Mouse (Mus musculus) bone marrow macrophage, adult 2 months (primary cell): ENCODE results near the gene Tnpo2.

Experiments
- CTCF ChIP-seq: IDR thresholded peaks from 2 replicates; pipeline ENCODE4 v1.5.1; 2012; ENCODE audit warnings: low read depth, mild to moderate bottlenecking, low read length, moderate library complexity
- POLR2A ChIP-seq: IDR thresholded peaks from 2 replicates; pipeline ENCODE4 v1.6.1; 2012; ENCODE audit warnings: mild to moderate bottlenecking, low read depth, low read length, borderline replicate concordance

DNA sequence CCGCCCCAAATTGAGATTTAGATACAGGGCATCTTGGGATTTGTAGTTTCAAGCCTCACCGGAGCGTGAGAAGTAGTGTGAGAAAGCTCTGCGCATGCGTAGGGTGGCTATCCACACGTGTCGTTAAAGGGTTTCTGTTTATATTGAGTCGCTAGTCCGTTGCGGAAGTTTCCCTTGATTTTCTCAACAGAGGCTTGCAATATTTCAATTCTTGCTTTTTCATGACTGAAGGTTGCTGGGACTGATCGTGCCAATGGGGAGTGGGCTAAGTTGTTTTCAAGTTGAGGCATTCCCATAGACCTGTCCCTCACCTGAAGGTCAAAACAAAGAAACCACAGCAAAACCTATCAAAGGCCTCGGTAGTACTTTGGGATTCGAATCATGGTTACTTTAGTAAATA is 2.0 kb upstream of the Tnpo2 start:
- TF ChIP-seq CTCF = no peak
- no peak for TF ChIP-seq POLR2A
